Mouse (Mus musculus): ENCODE measurements at regions not wholly inside any gene's neighbourhood (a gene's known extent, or its start where the extent isn't known, plus 50 kb on each side); places are given as distances from the start of the nearest gene placed in this dataset.

GRCm38 (mm10) chr9:32019786-32020185 is 96.2 kb upstream of the Arhgap32 start:
- Histone ChIP-seq H3K9ac (ENCODE audit: low read depth, low read length) (no peak overlapping the region), H3K4me3 (ENCODE audit: low read depth, low read length) (no peak overlapping the region), H3K4me2 (ENCODE audit: low read length) (no peak overlapping the region), H3K27me3 (ENCODE audit: control insufficient read depth, insufficient read depth, low read depth, low read length) (no peaks in the 10 kb centered on the region), H3K36me3 (ENCODE audit: control insufficient read depth, insufficient read depth, low read length) (no peaks in the 10 kb centered on the region), H3K9me3 (replicated peaks; ENCODE audit: control insufficient read depth, low read length, poor library complexity, severe bottlenecking) (no peaks in the 10 kb centered on the region), H3K27ac (ENCODE audit: low read length) (no peak overlapping the region), H3K4me1 (ENCODE audit: control insufficient read depth, insufficient read depth, low read length) (peaks cover 9% of the 10 kb centered on the region; the same call in 1 of the 2 replicates)
- WGBS: 81% methylated on average over 5 of the region's 5 CpGs
- ATAC-seq: no peak

DNA sequence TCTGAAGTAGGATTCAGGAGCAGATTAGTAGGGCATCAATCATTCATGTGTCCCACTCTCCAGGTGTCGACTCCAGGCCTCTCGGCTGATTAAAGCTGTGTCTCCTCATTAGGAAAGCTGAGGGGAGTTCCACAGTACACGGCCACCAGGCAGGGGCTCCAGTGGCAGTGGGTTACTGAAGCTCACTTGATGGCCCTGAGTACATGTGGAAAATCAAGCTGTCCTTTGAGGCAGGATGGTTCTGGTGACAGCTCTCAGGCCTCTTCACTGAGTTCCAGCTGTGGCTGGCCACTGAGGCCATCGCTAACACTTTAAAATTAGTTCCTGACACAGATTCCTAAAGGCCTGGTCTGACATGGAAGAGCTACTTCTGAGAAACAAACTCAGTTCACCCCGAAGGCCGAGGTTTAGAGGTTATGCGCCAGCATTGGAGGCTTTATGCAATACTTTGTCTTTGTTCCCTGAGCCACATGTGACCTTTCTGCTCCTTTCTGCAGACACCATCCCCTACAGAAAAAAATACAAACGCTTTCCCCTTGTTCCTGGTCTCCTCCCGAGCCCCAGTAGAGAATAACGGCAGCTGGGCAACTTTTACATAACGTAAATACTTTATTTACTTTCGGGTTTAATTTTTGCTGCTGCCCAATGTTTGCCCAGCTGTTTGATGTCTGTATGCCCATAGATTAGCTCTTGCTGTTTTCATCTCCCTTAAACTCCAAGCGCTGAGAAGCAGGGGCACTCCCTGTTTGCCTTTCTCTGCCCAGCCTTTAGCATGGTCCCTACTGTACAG is 94.8 kb upstream of the Arhgap32 start:
- ATAC-seq: no peak
- WGBS: 24% methylated on average over 13 of the region's 13 CpGs
- Histone ChIP-seq H3K27ac (ENCODE audit: low read length) (no peak overlapping the region), H3K36me3 (ENCODE audit: control insufficient read depth, insufficient read depth, low read length) (no peaks in the 10 kb centered on the region), H3K9ac (ENCODE audit: low read depth, low read length) (no peak overlapping the region), H3K9me3 (replicated peaks; ENCODE audit: control insufficient read depth, low read length, poor library complexity, severe bottlenecking) (no peaks in the 10 kb centered on the region; the same call in 1 of the 2 replicates), H3K27me3 (ENCODE audit: control insufficient read depth, insufficient read depth, low read depth, low read length) (no peaks in the 10 kb centered on the region), H3K4me3 (ENCODE audit: low read depth, low read length) (no peak overlapping the region), H3K4me2 (ENCODE audit: low read length) (no peak overlapping the region), H3K4me1 (ENCODE audit: control insufficient read depth, insufficient read depth, low read length) (peaks cover 9% of the 10 kb centered on the region; the same call in 1 of the 2 replicates)

GRCm38 (mm10) chr9:32021755-32022154 is 94.2 kb upstream of the Arhgap32 start:
- Histone ChIP-seq H3K9ac (ENCODE audit: low read depth, low read length) (no peak overlapping the region), H3K27me3 (ENCODE audit: control insufficient read depth, insufficient read depth, low read depth, low read length) (no peaks in the 10 kb centered on the region), H3K4me3 (ENCODE audit: low read depth, low read length) (no peak overlapping the region), H3K9me3 (replicated peaks; ENCODE audit: control insufficient read depth, low read length, poor library complexity, severe bottlenecking) (no peaks in the 10 kb centered on the region; the same call in 1 of the 2 replicates), H3K4me2 (ENCODE audit: low read length) (no peak overlapping the region), H3K36me3 (ENCODE audit: control insufficient read depth, insufficient read depth, low read length) (no peaks in the 10 kb centered on the region), H3K27ac (ENCODE audit: low read length) (no peak overlapping the region), H3K4me1 (ENCODE audit: control insufficient read depth, insufficient read depth, low read length) (peaks cover 9% of the 10 kb centered on the region; the same call in 1 of the 2 replicates)
- no peak for ATAC-seq
- WGBS: 35% methylated on average over 3 of the region's 3 CpGs

DNA sequence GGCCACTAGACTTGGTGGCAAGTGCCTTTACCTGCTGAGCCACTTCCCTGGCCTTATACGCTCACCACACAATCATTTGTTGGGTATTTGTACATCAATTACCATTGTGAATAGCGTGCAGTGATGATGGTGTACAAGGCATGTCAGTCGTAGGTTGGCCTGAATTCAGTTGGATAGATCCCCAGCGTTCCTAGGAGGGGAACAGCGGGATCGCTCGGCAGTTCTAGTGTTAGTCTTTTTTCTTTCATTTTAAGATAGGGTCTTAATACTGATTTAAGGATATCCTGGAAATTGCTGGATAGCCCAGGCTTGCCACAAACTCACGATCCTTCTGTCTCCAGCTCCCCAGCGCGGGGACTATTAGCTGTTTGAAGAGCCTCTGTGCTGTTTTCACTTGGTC is 92.9 kb upstream of the Arhgap32 start:
- no peak overlapping the region for H3K4me2 ChIP-seq (ENCODE audit: low read length)
- 93% methylated on average over 10 of the region's 10 CpGs for WGBS
- peaks cover 9% of the 10 kb centered on the region; the same call in 1 of the 2 replicates for H3K4me1 ChIP-seq (ENCODE audit: control insufficient read depth, insufficient read depth, low read length)
- H3K4me3 ChIP-seq (ENCODE audit: low read depth, low read length): no peak overlapping the region
- H3K27ac ChIP-seq (ENCODE audit: low read length): no peak overlapping the region
- no peaks in the 10 kb centered on the region for H3K36me3 ChIP-seq (ENCODE audit: control insufficient read depth, insufficient read depth, low read length)
- no peaks in the 10 kb centered on the region; the same call in 1 of the 2 replicates for H3K9me3 ChIP-seq (replicated peaks; ENCODE audit: control insufficient read depth, low read length, poor library complexity, severe bottlenecking)
- no peak overlapping the region for H3K9ac ChIP-seq (ENCODE audit: low read depth, low read length)
- no peaks in the 10 kb centered on the region for H3K27me3 ChIP-seq (ENCODE audit: control insufficient read depth, insufficient read depth, low read depth, low read length)
- ATAC-seq: no peak

GRCm38 (mm10) chr9:32024767-32025166 is 91.2 kb upstream of the Arhgap32 start:
- Histone ChIP-seq H3K4me1 (ENCODE audit: control insufficient read depth, insufficient read depth, low read length) (peaks cover 6% of the 10 kb centered on the region; the same call in 1 of the 2 replicates), H3K4me2 (ENCODE audit: low read length) (no peak overlapping the region), H3K4me3 (ENCODE audit: low read depth, low read length) (no peak overlapping the region), H3K36me3 (ENCODE audit: control insufficient read depth, insufficient read depth, low read length) (no peaks in the 10 kb centered on the region), H3K27ac (ENCODE audit: low read length) (no peak overlapping the region), H3K9me3 (replicated peaks; ENCODE audit: control insufficient read depth, low read length, poor library complexity, severe bottlenecking) (no peaks in the 10 kb centered on the region; the same call in 1 of the 2 replicates), H3K27me3 (ENCODE audit: control insufficient read depth, insufficient read depth, low read depth, low read length) (no peaks in the 10 kb centered on the region), H3K9ac (ENCODE audit: low read depth, low read length) (no peak overlapping the region)
- ATAC-seq: no peak
- 50% methylated on average over 5 of the region's 5 CpGs for WGBS

DNA sequence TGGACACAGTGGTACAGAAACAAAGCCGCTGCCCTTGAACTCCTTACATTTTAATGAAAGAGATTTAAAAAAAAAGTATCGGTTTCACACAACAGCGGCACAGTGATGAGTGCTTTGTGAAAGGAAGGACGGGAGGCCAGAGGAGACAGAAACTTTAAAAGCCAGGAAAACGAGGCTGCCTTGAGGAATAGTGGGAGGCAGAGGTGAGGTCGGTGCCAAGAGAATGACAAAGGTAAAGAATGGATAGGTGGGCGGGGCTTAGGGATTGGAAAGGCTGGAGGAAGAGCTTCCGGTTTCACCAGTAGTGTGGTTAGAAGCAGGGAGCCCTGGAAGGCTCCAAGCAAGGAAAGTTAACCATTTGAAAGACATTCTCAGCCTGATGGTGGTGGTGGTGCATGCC is 88.0 kb upstream of the Arhgap32 start:
- no peak for ATAC-seq
- Histone ChIP-seq H3K36me3 (ENCODE audit: control insufficient read depth, insufficient read depth, low read length) (no peaks in the 10 kb centered on the region), H3K4me3 (ENCODE audit: low read depth, low read length) (no peak overlapping the region), H3K9ac (ENCODE audit: low read depth, low read length) (no peak overlapping the region), H3K27ac (ENCODE audit: low read length) (no peak overlapping the region), H3K4me2 (ENCODE audit: low read length) (no peak overlapping the region), H3K9me3 (replicated peaks; ENCODE audit: control insufficient read depth, low read length, poor library complexity, severe bottlenecking) (no peaks in the 10 kb centered on the region; the same call in 1 of the 2 replicates), H3K4me1 (ENCODE audit: control insufficient read depth, insufficient read depth, low read length) (peaks cover 3% of the 10 kb centered on the region; the same call in 1 of the 2 replicates), H3K27me3 (ENCODE audit: control insufficient read depth, insufficient read depth, low read depth, low read length) (no peaks in the 10 kb centered on the region)
- 34% methylated on average over 8 of the region's 8 CpGs for WGBS

DNA sequence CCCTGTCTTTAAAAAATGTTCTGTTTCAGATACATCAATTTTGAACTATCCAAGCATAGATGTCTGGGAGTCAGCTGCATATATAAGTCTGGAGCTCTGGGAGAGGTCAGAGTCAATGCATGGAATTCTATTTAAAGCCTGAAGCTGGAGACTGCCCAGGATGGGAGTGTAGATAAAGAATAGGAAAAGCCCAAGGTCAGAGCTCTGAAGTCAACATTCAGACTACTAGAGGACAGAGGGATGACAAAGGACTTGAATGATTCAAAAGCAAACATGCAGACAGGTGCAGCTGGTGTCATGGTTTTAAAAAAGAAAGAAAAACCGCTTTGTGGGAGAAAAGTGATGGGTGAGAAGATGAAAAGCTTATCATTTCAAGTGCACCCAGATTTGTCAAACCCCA is 86.9 kb upstream of the Arhgap32 start:
- Histone ChIP-seq H3K9ac (ENCODE audit: low read depth, low read length) (no peak overlapping the region), H3K4me2 (ENCODE audit: low read length) (no peak overlapping the region), H3K9me3 (replicated peaks; ENCODE audit: control insufficient read depth, low read length, poor library complexity, severe bottlenecking) (no peaks in the 10 kb centered on the region; the same call in 1 of the 2 replicates), H3K36me3 (ENCODE audit: control insufficient read depth, insufficient read depth, low read length) (no peaks in the 10 kb centered on the region), H3K4me3 (ENCODE audit: low read depth, low read length) (no peak overlapping the region), H3K4me1 (ENCODE audit: control insufficient read depth, insufficient read depth, low read length) (peaks cover 10% of the 10 kb centered on the region), H3K27me3 (ENCODE audit: control insufficient read depth, insufficient read depth, low read depth, low read length) (no peaks in the 10 kb centered on the region), H3K27ac (ENCODE audit: low read length) (no peak overlapping the region)
- WGBS: 79% methylated on average over 1 of the region's 1 CpGs
- ATAC-seq: no peak

DNA sequence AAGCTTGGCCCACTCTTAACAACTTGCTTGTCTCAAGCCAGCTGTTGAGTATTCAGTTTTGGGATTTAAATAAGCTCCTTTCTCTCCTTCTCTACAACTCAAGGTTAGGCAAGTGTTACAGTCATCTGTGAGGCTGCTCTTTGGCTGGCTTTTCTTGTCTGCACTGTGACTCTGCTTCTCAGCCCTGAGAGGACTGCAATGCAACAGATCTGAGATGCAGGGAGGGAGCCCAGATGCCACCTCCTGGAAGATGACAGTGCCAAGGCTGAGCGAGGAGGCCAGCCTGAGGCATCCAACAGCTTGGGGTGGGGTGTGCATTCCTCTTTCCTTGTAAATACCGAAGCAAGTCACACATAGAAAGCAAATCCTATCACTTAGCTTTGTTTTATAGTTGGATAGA is 86.2 kb upstream of the Arhgap32 start:
- Histone ChIP-seq H3K27ac (ENCODE audit: low read length) (no peak overlapping the region), H3K36me3 (ENCODE audit: control insufficient read depth, insufficient read depth, low read length) (no peaks in the 10 kb centered on the region), H3K27me3 (ENCODE audit: control insufficient read depth, insufficient read depth, low read depth, low read length) (no peaks in the 10 kb centered on the region), H3K9ac (ENCODE audit: low read depth, low read length) (no peak overlapping the region), H3K4me2 (ENCODE audit: low read length) (no peak overlapping the region), H3K4me1 (ENCODE audit: control insufficient read depth, insufficient read depth, low read length) (peaks cover 18% of the 10 kb centered on the region), H3K4me3 (ENCODE audit: low read depth, low read length) (no peak overlapping the region), H3K9me3 (replicated peaks; ENCODE audit: control insufficient read depth, low read length, poor library complexity, severe bottlenecking) (no peaks in the 10 kb centered on the region; the same call in 1 of the 2 replicates)
- WGBS: 58% methylated on average over 2 of the region's 2 CpGs
- no peak for ATAC-seq

- Histone ChIP-seq H3K4me1 (ENCODE audit: control insufficient read depth, insufficient read depth, low read length) (peaks cover 22% of the 10 kb centered on the region), H3K27ac (ENCODE audit: low read length) (no peak overlapping the region), H3K4me2 (ENCODE audit: low read length) (no peak overlapping the region), H3K9me3 (replicated peaks; ENCODE audit: control insufficient read depth, low read length, poor library complexity, severe bottlenecking) (no peaks in the 10 kb centered on the region; the same call in 1 of the 2 replicates), H3K4me3 (ENCODE audit: low read depth, low read length) (no peak overlapping the region), H3K27me3 (ENCODE audit: control insufficient read depth, insufficient read depth, low read depth, low read length) (no peaks in the 10 kb centered on the region), H3K36me3 (ENCODE audit: control insufficient read depth, insufficient read depth, low read length) (no peaks in the 10 kb centered on the region), H3K9ac (ENCODE audit: low read depth, low read length) (no peak overlapping the region)
- ATAC-seq: no peak
- 80% methylated on average over 7 of the region's 7 CpGs for WGBS
These were observed 85.7 kb upstream of the Arhgap32 start for GRCm38 (mm10) chr9:32030203-32030602.
